Mouse (Mus musculus) liver, adult 2 months (tissue): ENCODE data around the gene Dtx1.

Experiments
- CTCF ChIP-seq: fragments of 200-500 bp; IDR thresholded peaks from 2 replicates; pipeline ENCODE4 v1.5.1; 2011; ENCODE audit warnings: low read depth, low read length, control low read depth
- POLR2A ChIP-seq: fragments of 200-500 bp; IDR thresholded peaks from 2 replicates; pipeline ENCODE4 v1.6.1; 2011; ENCODE audit warnings: low read length, control low read depth; ENCODE audit not compliant: insufficient read depth; ENCODE audit errors: extremely low read depth

- TF ChIP-seq CTCF (no peak), POLR2A (no peak)
These were observed 23.8 kb downstream of the Dtx1 start for GRCm38 (mm10) chr5:120687897-120688296.
